Mouse (Mus musculus): ENCODE data around the gene Pwwp2b. TPM values are rescaled to one million over a fixed set of nuclear protein-coding genes. Genes with fewer than 3 reads are reported as not detected.

Pwwp2b gene
- polyA plus RNA-seq, 1 experiment from 2014 or later, result 15.9 TPM

DNA sequence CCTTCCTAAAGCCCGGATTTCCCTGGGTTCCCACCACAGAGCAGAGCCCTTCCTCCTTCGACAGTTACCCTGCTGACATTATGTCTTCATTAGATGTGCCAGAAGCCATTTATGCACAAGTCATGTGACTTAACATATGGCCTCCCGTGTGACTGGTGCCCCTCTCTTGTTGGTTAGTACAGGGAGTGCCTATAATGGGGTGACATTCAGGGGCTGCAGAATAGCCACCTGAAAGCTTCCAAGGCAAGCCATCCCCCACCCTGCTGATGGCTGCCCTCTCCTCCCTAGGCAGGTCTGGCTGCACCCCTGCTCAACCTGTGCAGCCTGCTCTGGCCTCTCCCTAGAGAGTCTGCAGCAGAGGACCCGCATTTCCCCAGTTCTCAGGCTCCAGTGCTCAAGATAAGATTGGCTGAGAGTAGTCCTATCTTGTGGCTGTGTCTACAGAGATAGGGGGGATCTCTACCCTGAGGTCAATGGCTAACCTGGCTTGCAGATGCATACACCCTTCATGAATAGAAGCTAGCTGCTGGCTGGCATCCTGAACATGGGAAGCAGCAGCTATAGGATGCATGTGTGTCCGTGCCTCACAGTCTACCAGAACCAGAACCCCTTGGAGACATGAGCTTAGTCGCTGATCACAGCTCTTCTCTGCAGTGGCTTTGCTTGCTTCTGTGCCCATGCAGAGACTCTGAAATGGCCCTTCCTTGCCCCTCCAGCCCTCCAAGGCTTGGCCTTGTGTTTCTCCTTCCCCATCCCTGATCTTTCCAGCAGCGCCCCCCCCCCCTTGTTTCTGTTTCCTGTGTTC is 1.3 kb downstream of the Pwwp2b start:
- peak overlapping the region; percentile 87; the same call in 1 of the 2 replicates for H3K27ac ChIP-seq
- no peaks in the 10 kb centered on the region for H3K27me3 ChIP-seq
- peak overlapping the region; percentile 93 for H3K4me2 ChIP-seq
- WGBS, result 37% methylated on average over 7 of the region's 7 CpGs
- ATAC-seq (ENCODE audit: insufficient number of reproducible peaks, low FRiP score, low TSS enrichment, low read depth), result no peak
- peak overlapping the region; percentile 72 for H3K4me3 ChIP-seq
- no peak overlapping the region for H3K9ac ChIP-seq
- H3K4me1 ChIP-seq, result peaks cover 67% of the 10 kb centered on the region
- no peaks in the 10 kb centered on the region for H3K9me3 ChIP-seq
- H3K36me3 ChIP-seq, result no peaks in the 10 kb centered on the region

DNA sequence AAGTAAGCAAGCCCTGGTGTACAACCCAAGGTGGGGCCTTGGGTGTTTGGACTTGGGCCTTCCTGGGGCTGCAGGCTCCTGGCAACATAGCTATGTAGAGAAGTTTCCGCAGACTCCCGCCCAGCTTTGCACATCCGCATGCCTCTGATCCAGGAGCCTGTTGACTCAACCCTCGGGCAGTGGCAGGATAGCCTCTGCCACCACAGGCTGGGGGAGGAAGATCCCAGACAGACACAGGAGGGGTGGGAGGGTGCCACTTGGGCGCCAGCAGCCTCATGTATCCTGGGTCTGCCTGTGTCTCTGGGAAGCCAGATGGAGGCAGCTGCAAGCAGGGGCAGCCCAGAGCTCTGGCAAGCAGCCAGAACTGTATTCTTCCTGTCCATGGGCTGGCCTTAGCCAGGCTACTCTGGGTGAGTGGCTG is 3.6 kb downstream of the Pwwp2b start:
- peaks cover 57% of the 10 kb centered on the region for H3K4me1 ChIP-seq
- peak overlapping the region; percentile 7; the same call in 1 of the 2 replicates for H3K27ac ChIP-seq
- 48% methylated on average over 5 of the region's 5 CpGs for WGBS
- H3K36me3 ChIP-seq, result peaks cover 18% of the 10 kb centered on the region; the same call in 1 of the 2 replicates
- H3K9ac ChIP-seq, result no peak overlapping the region
- no peak for ATAC-seq (ENCODE audit: insufficient number of reproducible peaks, low FRiP score, low TSS enrichment, low read depth)
- no peaks in the 10 kb centered on the region for H3K9me3 ChIP-seq
- no peak overlapping the region for H3K4me2 ChIP-seq
- H3K27me3 ChIP-seq, result no peaks in the 10 kb centered on the region
- no peak overlapping the region for H3K4me3 ChIP-seq

DNA sequence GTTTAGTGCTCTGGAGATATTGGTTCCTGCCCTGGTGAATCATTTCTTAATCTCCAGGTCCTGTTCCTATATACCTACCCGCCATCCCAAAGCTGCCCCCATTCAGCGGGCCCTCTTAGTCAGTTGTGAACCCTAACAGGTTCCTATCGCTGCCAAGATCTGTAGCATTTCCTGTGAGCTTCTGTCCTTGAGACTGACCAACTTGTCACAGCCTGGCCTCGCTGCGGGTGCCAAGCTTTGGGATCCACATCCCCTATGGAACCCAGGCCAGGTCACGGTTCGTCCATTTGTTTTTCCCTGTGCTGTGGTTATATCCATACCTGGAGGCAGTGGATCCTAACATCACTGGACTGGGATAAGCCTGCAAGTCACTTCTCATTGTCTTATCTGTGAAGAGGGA is 4.3 kb downstream of the Pwwp2b start:
- no peak for ATAC-seq (ENCODE audit: insufficient number of reproducible peaks, low FRiP score, low TSS enrichment, low read depth)
- peaks cover 57% of the 10 kb centered on the region for H3K4me1 ChIP-seq
- 85% methylated on average over 7 of the region's 7 CpGs for WGBS
- H3K9ac ChIP-seq, result no peak overlapping the region
- H3K27ac ChIP-seq, result no peak overlapping the region
- peaks cover 23% of the 10 kb centered on the region; the same call in 1 of the 2 replicates for H3K36me3 ChIP-seq
- no peak overlapping the region for H3K4me3 ChIP-seq
- no peaks in the 10 kb centered on the region for H3K27me3 ChIP-seq
- no peak overlapping the region for H3K4me2 ChIP-seq
- H3K9me3 ChIP-seq, result no peaks in the 10 kb centered on the region

DNA sequence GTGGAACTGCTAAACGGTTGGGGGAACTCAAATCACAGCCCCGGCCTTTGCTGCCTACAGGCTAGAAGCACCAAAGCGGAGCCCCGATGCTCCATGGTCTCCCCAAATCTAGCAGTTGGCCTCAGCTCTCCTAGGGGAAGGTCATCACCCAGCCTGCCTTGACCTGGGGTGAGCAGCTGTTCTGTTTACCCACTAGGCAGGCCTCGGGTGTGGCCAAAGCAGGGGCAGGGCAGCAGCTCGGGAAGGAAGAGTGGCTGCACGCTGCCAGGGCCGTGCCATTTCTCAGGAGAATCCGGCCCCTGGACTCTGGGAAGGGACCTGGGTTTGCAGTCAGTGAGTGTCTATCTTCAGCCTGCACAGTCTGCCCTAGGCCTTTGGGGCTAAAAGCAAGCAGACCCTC is 4.7 kb downstream of the Pwwp2b start:
- no peak overlapping the region for H3K27ac ChIP-seq
- H3K9me3 ChIP-seq, result no peaks in the 10 kb centered on the region
- peaks cover 53% of the 10 kb centered on the region for H3K4me1 ChIP-seq
- H3K4me3 ChIP-seq, result no peak overlapping the region
- peaks cover 26% of the 10 kb centered on the region; the same call in 1 of the 2 replicates for H3K36me3 ChIP-seq
- WGBS, result 59% methylated on average over 9 of the region's 9 CpGs
- H3K9ac ChIP-seq, result no peak overlapping the region
- no peak for ATAC-seq (ENCODE audit: insufficient number of reproducible peaks, low FRiP score, low TSS enrichment, low read depth)
- H3K4me2 ChIP-seq, result no peak overlapping the region
- H3K27me3 ChIP-seq, result no peaks in the 10 kb centered on the region

DNA sequence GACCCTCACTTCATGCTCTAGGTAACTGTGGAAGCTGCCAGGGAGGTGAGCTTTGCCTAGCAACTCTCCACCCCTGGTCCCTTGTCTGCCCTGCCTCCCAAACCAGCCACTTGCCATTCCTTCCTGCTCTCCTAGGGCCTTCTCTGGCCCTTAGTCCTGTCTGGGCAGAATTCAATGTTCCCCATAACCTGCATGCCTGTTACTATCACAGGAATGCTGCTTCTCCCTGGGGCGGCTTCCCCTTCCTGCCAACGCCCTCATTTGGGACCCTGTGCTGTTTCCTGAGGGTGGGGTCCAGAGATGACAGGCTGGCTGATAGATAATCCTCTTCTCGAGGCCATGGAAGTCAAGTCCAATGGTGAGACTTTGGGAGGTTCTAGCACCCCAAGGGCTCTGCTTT is 5.2 kb downstream of the Pwwp2b start:
- H3K4me3 ChIP-seq, result no peak overlapping the region
- H3K27me3 ChIP-seq, result no peaks in the 10 kb centered on the region
- H3K36me3 ChIP-seq, result peaks cover 26% of the 10 kb centered on the region; the same call in 1 of the 2 replicates
- no peaks in the 10 kb centered on the region for H3K9me3 ChIP-seq
- H3K4me1 ChIP-seq, result peaks cover 53% of the 10 kb centered on the region
- 0 out of 2 replicates have a peak overlapping the region, but pooled peaks have one; percentile 22 for H3K27ac ChIP-seq
- no peak overlapping the region for H3K9ac ChIP-seq
- whole genome bisulfite sequencing, result 54% methylated on average over 3 of the region's 3 CpGs
- ATAC-seq (ENCODE audit: insufficient number of reproducible peaks, low FRiP score, low TSS enrichment, low read depth), result no peak
- no peak overlapping the region for H3K4me2 ChIP-seq

DNA sequence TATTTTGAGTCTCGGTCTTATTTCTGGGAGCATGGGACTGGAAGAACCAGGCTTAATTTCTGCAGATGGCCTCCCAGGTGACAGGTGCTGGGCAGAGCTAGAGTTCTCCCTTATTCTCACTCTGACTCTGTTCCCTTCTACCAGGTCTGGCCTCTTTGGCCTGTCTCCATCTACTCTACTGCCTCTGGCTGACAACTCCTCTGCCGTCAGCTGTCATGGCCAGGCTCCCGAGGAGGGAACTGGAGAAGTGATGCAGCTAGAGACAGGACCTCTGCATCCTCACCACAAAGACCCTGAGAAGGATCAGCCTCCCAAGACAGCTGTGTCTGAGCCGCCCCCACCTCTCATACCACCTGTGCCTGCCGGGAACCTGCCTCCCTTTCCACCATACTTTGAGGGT is 6.3 kb downstream of the Pwwp2b start:
- H3K4me3 ChIP-seq, result no peak overlapping the region
- H3K27ac ChIP-seq, result no peak overlapping the region
- 76% methylated on average over 5 of the region's 5 CpGs for WGBS
- H3K4me1 ChIP-seq, result peaks cover 47% of the 10 kb centered on the region
- ATAC-seq (ENCODE audit: insufficient number of reproducible peaks, low FRiP score, low TSS enrichment, low read depth), result no peak
- no peak overlapping the region for H3K4me2 ChIP-seq
- peaks cover 26% of the 10 kb centered on the region; the same call in 1 of the 2 replicates for H3K36me3 ChIP-seq
- no peaks in the 10 kb centered on the region for H3K9me3 ChIP-seq
- no peaks in the 10 kb centered on the region for H3K27me3 ChIP-seq
- H3K9ac ChIP-seq, result no peak overlapping the region

DNA sequence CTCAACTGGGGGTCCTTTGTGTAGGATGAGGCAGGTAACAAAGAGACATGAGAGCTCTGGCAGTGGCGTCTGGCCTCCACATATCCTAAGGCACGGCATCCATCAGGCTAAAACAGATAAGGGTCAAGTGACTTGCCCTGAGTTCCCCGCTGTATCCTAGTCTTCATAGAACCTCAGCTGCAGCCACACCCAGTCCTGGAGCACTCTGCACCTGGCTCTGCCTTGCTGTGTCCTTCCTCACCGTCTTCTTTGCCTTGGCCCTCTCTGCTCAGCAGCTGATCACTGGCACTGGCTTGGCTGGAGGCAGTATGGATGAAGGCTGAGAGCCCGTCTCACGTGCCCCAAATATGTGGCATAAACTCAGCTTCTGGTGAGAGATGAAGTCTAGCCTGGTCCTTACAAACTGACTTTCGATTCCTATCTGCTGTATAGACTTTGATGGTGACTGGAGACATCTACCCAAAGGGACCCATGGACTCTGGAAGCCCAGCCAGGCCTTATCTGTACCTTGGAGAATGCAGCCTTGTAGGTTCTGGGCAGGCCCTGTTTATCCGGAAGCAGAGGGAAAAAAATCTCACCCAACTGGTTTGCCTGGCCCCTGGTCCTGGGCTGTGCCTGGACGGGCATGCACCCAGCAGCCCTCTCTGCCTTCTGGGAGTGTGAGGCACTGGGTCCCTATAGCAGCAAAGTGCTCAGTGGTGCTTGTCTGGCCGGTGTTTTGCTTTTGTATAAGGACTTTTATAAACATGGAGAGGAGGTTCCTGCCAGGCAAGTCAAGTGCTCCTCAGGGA is 9.7 kb downstream of the Pwwp2b start:
- no peak overlapping the region for H3K27ac ChIP-seq
- peaks cover 21% of the 10 kb centered on the region for H3K4me1 ChIP-seq
- no peaks in the 10 kb centered on the region for H3K9me3 ChIP-seq
- H3K4me3 ChIP-seq, result no peak overlapping the region
- ATAC-seq (ENCODE audit: insufficient number of reproducible peaks, low FRiP score, low TSS enrichment, low read depth), result no peak
- H3K4me2 ChIP-seq, result no peak overlapping the region
- 77% methylated on average over 10 of the region's 10 CpGs for WGBS
- peaks cover 42% of the 10 kb centered on the region; the same call in 1 of the 2 replicates for H3K36me3 ChIP-seq
- no peak overlapping the region for H3K9ac ChIP-seq
- no peaks in the 10 kb centered on the region for H3K27me3 ChIP-seq

DNA sequence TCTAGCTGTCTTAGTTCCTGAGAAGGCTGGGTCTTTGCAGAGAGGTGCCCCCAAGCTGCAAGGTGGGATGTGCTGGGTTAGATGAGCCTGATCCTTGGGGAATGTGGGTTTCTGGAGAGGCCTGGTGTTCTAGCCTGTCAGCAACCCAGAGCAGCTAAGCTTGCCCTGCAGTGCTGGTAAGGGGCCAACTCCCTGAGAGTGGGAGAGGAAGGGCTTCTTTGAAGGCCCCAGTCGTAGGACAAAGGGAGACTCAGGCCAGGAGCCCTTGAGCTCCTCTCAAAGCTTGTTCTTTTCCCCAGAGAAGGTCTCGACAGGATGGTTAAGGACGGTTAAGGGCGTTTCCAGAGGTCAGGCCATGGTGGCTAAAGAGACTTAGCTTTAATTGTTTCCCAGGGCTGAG is 16.1 kb downstream of the Pwwp2b start:
- H3K9ac ChIP-seq, result no peak overlapping the region
- H3K4me2 ChIP-seq, result no peak overlapping the region
- H3K27ac ChIP-seq, result no peak overlapping the region
- 61% methylated on average over 4 of the region's 4 CpGs for WGBS
- peaks cover 18% of the 10 kb centered on the region for H3K4me1 ChIP-seq
- H3K9me3 ChIP-seq, result no peaks in the 10 kb centered on the region
- peaks cover 39% of the 10 kb centered on the region for H3K36me3 ChIP-seq
- no peak for ATAC-seq (ENCODE audit: insufficient number of reproducible peaks, low FRiP score, low TSS enrichment, low read depth)
- no peaks in the 10 kb centered on the region for H3K27me3 ChIP-seq
- H3K4me3 ChIP-seq, result no peak overlapping the region

DNA sequence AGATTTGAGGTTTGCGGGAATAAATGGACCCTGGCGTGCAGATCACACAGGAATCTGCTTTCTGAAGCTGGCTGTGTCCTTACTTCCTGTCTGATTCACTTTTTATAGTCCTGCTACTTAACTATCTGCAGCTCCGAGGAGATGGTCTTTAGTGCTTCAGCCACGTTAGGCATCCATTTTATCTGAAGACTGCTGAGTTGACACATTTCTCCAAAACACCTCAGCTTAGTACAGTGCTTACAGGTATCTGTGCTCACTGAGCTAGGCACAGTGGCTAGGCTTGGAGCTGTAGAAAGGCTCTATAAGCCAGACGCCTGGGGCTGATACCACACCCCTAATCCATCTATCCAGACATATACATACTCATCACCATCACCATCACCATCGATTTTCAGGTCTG is 17.4 kb downstream of the Pwwp2b start:
- H3K27ac ChIP-seq, result no peak overlapping the region
- H3K4me2 ChIP-seq, result no peak overlapping the region
- WGBS, result 54% methylated on average over 6 of the region's 6 CpGs
- H3K36me3 ChIP-seq, result peaks cover 37% of the 10 kb centered on the region
- ATAC-seq (ENCODE audit: insufficient number of reproducible peaks, low FRiP score, low TSS enrichment, low read depth), result no peak
- no peak overlapping the region for H3K4me3 ChIP-seq
- no peak overlapping the region for H3K9ac ChIP-seq
- H3K4me1 ChIP-seq, result peaks cover 18% of the 10 kb centered on the region
- H3K9me3 ChIP-seq, result no peaks in the 10 kb centered on the region
- H3K27me3 ChIP-seq, result no peaks in the 10 kb centered on the region

DNA sequence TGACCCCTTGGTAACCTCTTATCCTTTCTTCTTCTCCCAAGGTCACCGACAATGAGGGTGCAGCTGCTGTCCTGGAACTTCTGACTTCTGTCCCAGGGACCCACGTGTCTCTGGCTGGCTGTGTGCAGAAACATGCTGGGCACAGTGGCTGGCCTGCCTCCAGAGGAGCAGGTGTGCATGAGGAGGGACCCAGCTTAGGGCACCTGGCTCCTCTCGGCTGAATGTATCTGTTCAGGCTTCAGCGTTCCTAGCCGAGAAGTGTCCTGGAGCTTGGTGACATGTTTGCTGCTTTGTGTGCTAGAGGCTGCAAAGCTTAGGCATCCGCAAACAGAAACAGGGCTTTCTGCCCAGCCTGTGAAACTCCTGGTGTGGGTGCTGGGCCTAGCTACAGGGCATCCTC is 18.1 kb downstream of the Pwwp2b start:
- Histone ChIP-seq H3K4me2 (no peak overlapping the region), H3K27me3 (no peaks in the 10 kb centered on the region), H3K9me3 (no peaks in the 10 kb centered on the region), H3K4me1 (peaks cover 20% of the 10 kb centered on the region), H3K4me3 (no peak overlapping the region), H3K36me3 (peaks cover 30% of the 10 kb centered on the region), H3K27ac (no peak overlapping the region), H3K9ac (no peak overlapping the region)
- 75% methylated on average over 6 of the region's 6 CpGs for WGBS
- no peak for ATAC-seq (ENCODE audit: insufficient number of reproducible peaks, low FRiP score, low TSS enrichment, low read depth)

DNA sequence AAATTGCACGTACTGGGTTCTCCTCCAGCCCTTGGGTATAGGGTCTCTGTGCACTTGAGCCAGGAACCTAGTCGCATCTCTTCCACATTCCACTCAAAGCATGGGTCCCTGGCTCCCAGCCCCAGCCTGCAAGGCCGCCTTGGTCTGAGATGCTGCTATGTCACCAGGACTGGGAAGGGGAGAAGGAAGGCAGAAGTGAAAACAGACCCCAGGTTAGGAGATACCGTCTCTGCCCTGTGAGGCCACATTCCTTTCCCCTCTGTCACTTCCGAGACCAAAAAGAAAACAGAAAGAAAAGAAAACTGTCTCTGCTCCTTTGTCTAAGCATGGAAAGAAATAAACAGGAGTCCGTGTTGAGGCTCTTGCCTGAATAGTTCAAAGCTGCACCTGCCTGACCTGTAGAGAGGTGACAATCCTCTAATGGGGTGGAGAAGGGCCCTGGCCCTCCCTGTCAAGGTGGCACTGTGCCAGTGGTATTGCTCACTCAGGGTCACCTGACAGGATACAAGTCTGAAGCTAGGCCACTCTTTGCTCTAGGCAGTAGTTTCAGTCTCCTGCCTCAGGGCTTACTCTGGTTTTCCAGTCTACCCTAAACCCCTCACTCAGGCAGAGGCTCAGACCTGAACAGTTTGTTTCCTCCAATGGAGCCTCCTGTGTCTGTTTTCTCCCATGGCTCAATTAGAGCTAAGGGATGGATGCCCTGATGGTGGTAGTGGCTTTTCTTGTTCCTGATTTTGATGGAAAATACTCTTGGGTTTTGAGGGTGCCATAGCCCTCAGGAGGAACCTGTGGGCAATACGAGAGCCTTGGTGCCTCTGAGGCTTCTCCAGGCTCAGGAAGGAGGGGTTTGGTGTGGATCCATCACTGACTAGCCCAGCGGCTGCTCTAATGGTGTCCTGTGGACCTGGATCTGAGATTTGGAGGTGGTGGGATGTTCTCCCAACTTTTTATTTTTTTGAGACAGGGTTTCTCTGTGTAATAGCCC is 18.9 kb downstream of the Pwwp2b start:
- peaks cover 23% of the 10 kb centered on the region for H3K4me1 ChIP-seq
- ATAC-seq (ENCODE audit: insufficient number of reproducible peaks, low FRiP score, low TSS enrichment, low read depth), result no peak
- H3K27ac ChIP-seq, result no peak overlapping the region; the same call in 1 of the 2 replicates

More for the DNA sequence above, 18.9 kb downstream of the Pwwp2b start:
- Histone ChIP-seq H3K9ac (no peak overlapping the region), H3K4me2 (no peak overlapping the region), H3K9me3 (no peaks in the 10 kb centered on the region), H3K36me3 (peaks cover 25% of the 10 kb centered on the region), H3K4me3 (no peak overlapping the region), H3K27me3 (no peaks in the 10 kb centered on the region)
- 68% methylated on average over 8 of the region's 8 CpGs for WGBS
